19 mouse cellular contexts compared by ENCODE assay signal in the genomic region with DNA sequence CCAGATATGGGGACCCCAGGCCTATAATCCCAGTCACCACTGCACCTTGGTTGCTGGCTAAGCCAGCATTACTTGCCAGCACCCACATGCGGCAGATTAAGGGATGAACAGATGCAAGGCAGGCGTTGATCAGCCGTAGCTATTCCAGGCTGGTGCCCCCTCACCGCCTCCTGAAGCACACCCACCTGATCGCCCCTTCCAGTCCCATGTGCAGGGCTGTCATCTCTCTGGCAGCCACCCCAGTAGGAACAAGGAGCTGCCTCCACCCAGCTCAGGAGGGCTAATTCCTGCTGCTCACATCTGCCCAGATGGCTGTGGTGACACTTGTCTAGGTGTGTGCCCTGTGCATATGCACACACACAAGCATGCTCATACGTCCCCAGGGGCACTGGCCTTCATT. TPM values are rescaled to one million over a fixed set of nuclear protein-coding genes. Genes with fewer than 3 reads are reported as not detected.
"Had no signal": no experiment of that assay in that cellular context is flagged by ENCODE, and none has a peak within 500 bp of the region (broad histone marks: within the 10 kb centered on the region; RNA-seq: fewer than 3 reads in every experiment).

No protein-coding gene starts in this region.

- DNase-seq: kidney, adult 2 months; kidney, postnatal 25 days; left cerebral cortex, postnatal 4 days; liver, postnatal 0 days; lung, embryonic 14.5 days; retina, postnatal 1 day; thymus, adult 18-20 months; thymus, postnatal 14 days; thymus, postnatal 4 days had no signal

- H3K4me3 ChIP-seq: limb, embryonic 12.5 days; limb, embryonic 15.5 days; midbrain, embryonic 12.5 days; midbrain, embryonic 15.5 days; myocyte; neural tube, embryonic 13.5 days had no signal

- H3K9me3 ChIP-seq: limb, embryonic 12.5 days; limb, embryonic 15.5 days; midbrain, embryonic 12.5 days; midbrain, embryonic 15.5 days; neural tube, embryonic 13.5 days had no signal

- H3K4me1 ChIP-seq: limb, embryonic 12.5 days had no signal

- ATAC-seq: intestine, postnatal 0 days; liver, postnatal 0 days; lung, postnatal 0 days; midbrain, embryonic 15.5 days had no signal

- H3K27me3 ChIP-seq: limb, embryonic 12.5 days; limb, embryonic 15.5 days; midbrain, embryonic 12.5 days; midbrain, embryonic 15.5 days; neural tube, embryonic 13.5 days had no signal

RNA-seq across cellular contexts. Expression of a gene that starts 43.6 kb away (rescaled TPM):
- total RNA-seq: megakaryocyte-erythroid progenitor cell, adult 5-6 weeks; monocyte, adult 5-6 weeks had no signal
